Mouse (Mus musculus): ENCODE data around the gene Jam3.

DNA sequence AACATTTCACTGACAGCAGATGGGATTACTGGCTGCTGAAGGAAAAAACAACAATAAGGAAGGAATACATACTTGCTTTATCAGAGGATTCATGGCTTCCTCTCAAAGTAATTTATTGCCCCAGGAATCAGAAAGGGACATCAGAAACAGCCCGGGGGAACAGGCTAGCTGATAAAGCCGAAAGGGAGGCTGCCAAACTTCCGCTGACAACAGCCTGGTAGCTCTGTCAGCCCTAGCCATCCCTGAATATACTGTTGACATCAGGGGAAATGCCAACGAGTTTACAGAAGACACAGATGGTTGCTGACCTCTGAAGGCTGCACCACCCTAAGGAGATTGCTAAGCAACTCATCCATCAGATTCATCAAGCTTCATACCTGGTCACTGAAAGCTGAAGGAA is 26.6 kb downstream of the Jam3 start:
- TF ChIP-seq TCF12 (IDR thresholded peaks at IDR 0.05; ENCODE audit: insufficient read depth, poor library complexity, severe bottlenecking) = no peak
- no peak for TF ChIP-seq TCF3 (IDR thresholded peaks at IDR 0.05; ENCODE audit: insufficient read length, low read depth)
- no peak for TF ChIP-seq MYOG (IDR thresholded peaks at IDR 0.05; ENCODE audit: control insufficient read depth in 1 of 3, insufficient read depth in 1 of 3, insufficient read length in 2 of 3, low read depth in 2 of 3)
- no peak for TF ChIP-seq POLR2A (IDR thresholded peaks at IDR 0.05; ENCODE audit: insufficient read length, low read depth)
- no peak for TF ChIP-seq REST (IDR thresholded peaks at IDR 0.05; ENCODE audit: insufficient read depth, insufficient read length)
- no peak for TF ChIP-seq POLR2AphosphoS2 (IDR thresholded peaks at IDR 0.05; ENCODE audit: insufficient read length, low read depth)
- TF ChIP-seq USF1 (IDR thresholded peaks at IDR 0.05; ENCODE audit: low read depth) = no peak
- TF ChIP-seq MYOD1 (IDR thresholded peaks at IDR 0.05; ENCODE audit: control insufficient read depth in 1 of 3, insufficient read length in 2 of 3, low read depth in 2 of 3) = no peak

All from myocyte (in vitro differentiated cells).